Mouse (Mus musculus): ENCODE measurements around the gene Kctd10.

Gene Kctd10

DNA sequence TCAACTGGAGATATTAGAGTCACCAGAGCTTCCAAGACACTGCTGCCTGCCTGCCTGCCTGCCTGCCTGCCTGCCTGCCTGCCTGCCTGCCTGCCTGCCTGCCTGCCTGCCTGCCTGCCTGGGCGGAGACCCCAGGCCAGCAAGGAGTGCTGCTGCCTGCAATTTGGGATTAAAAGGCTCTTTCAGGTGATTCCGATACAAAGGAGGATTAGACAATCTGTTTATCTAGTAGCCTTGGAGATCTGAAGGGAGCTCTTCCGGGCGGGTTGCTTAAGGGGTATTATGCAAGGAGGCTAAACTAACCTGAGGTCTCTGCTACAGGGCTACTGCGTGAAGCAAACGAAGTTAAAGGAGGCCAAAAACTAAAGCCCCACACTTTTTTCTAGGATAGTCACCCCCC lies 1.4 kb downstream of the Kctd10 start:
- peak; percentile 49 for DNase-seq (ENCODE audit: low read depth)

DNA sequence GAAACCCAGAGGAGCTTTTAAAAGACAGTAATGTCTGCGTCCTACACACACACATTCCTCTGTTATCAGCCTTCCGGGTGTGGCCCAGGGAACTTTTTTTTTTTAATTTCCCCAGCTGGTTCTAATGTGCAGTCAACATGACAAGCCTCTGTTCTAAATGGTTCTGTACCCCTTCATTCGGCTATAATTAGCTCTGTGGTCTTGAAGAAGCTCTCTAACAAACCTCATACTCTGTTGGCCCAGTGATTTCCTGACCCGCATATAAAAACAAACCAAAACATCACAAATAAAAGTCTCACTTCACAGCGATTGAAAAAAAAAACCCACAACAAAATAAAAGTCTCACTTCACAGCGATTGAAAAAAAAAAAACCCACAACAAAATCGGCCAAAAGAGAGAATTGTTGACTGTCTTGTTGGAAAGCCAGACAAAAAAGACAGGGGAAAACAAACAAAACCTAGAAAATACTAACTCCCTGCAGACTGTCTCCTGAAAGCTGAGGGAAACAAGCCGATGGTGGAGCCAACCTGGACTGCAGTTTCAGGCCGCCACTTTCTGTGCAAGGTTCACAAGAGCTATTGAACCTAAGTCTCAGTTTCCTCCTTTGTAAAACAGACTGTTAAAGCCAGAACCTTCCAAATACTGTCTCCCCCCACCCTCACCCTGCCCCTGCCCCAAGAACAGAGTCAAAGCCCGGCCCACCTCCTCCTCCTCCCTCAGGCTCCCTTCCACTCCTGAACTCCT lies 2.0 kb downstream of the Kctd10 start:
- peak; percentile 79 for DNase-seq (ENCODE audit: low read depth)

DNA sequence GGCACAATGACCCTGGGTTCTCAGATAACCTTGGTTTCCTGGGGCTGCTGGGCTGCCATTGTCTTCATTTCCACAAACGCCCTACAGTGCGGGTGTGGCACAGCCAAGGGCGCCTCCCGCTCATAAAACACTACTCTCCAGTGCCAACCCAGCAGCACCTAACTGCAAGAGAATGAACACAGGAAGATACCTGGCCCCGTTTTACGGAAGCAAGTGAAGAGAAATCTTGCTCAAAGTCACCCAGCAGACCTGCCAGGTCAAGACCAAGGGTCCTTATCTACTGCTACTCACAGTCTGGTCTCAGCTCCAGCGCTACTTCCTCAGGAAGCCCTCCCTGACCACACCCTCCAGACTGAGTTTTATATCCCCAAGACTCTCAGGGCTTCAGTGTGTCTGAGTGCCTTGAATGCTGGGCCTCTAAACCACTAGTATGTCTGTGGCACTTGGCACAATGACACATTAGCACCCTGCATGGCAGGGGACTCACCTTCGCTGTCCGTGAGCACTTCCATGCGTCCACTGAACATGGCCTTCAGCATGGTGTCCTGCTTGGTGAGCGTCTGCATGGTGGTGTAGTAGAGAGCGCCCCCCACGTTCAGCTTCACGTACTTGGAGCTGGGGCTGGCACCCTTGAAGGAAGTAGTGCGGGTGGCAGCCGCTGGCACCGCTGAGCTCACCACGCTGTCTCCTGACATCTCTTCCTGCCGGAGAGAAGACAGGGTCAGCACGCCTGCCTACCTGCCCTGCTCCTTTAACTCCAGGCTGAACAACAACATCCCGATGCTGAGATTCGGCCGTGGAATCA lies 5.7 kb downstream of the Kctd10 start:
- DNase-seq (ENCODE audit: low read depth): peak; percentile 48

- DNase-seq (ENCODE audit: low read depth): no peak
These were observed 6.7 kb downstream of the Kctd10 start for GRCm38 (mm10) chr5:114373581-114373980.

DNA sequence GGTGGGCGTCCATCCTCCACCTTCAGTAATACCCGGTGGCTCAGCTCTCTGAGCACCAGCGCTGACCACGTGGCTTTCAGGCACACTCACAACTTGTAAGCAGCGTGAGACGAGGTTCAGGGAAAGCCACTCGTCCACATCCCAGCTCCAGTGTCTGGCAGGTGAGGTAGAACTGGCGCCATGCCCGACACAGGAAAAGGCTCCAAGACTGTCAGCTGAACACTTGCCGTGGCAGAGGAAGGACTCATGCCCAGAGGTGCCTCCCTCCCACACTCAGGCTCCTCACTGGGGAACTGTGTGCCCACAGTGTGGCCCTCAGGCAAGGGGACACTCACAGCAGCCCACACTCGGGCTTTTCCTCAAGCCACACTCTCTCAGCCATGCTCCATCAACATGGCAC lies 7.1 kb downstream of the Kctd10 start:
- no peak for DNase-seq (ENCODE audit: low read depth)

GRCm38 (mm10) chr5:114372565-114372964 lies 7.7 kb downstream of the Kctd10 start:
- no peak for DNase-seq (ENCODE audit: low read depth)

- DNase-seq (ENCODE audit: low read depth): no peak
These were observed 8.4 kb downstream of the Kctd10 start for GRCm38 (mm10) chr5:114371731-114372473.

DNA sequence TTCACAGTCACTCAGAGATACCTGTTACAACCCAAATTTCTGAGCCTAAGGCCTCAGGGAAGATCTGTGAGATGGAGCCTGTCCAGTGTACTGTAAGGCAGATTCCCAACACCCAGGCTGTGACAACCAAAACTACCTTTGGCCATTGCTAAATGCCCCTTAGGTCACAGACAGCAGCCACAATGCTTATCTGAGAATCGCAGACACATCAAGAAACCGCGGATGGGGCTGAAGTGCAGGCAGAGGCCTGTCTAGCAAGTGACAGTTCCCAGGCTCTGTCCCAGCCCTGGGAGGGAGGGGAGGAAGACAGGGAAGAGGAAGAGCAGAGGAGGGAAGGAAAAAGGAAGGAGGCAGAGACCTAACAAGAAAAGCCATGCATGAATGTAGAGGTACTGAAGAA lies 9.0 kb downstream of the Kctd10 start:
- DNase-seq (ENCODE audit: low read depth): no peak

DNA sequence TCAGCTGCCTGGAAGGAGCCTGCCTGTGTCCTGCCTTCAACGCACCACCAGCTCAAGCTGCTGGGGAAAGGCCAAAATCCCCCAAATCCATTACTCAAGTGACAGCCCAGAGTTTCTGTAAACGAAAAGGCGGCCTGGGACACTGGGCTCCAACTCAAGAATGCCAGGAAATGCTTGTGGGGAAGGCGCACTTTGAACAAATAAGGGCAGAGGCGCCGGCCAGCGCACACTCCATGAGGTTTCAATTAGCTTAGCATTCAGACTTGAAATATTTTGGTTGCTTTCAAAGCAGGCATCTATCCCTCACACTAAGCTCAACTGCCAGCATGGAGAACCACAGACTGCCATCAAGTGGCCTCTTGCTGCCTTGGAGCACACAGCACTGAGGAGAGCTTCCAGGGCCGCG lies 9.9 kb downstream of the Kctd10 start:
- DNase-seq (ENCODE audit: low read depth): no peak

DNA sequence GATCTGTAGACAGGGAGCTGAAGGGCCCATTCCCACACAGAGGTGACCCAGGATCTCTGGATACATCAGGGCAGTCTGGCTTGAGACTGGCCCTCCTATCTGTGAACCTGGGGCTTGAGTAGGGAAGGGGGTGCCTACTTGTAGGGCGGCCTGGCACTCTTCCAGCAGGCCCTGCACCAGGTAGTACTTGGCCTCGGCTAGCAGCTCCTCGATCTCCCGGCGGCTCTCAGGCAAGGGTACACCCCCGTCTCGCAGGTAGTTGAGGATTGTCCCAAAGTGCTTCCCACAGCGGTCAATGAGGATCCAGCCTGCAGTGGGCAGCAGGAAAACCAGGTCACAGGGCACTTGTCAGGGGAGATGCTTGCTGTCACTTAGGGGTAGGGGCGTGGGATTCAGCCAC lies 10.4 kb downstream of the Kctd10 start:
- DNase-seq (ENCODE audit: low read depth): no peak

GRCm38 (mm10) chr5:114368803-114369496 lies 11.4 kb downstream of the Kctd10 start:
- DNase-seq (ENCODE audit: low read depth): no peak

DNA sequence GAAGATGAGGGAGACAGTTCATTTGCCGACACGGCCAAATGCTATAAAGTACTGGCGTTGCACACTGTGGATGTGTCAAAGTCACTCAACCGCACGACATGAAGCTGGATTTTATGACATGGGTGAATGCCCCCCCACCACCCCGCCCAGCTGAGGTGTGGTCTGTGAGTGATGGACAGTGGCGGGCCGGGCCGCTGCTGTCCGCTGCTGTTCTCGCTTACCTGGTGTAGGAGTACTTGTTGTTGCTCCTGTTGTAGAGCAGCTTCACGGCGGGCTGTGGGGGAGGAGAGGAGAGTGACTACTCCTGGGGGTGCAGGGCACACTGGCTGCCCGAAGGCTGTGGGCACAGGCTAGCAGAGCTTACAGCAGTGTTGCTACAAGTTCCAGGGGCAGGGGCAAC lies 12.2 kb downstream of the Kctd10 start:
- DNase-seq (ENCODE audit: low read depth): no peak

DNA sequence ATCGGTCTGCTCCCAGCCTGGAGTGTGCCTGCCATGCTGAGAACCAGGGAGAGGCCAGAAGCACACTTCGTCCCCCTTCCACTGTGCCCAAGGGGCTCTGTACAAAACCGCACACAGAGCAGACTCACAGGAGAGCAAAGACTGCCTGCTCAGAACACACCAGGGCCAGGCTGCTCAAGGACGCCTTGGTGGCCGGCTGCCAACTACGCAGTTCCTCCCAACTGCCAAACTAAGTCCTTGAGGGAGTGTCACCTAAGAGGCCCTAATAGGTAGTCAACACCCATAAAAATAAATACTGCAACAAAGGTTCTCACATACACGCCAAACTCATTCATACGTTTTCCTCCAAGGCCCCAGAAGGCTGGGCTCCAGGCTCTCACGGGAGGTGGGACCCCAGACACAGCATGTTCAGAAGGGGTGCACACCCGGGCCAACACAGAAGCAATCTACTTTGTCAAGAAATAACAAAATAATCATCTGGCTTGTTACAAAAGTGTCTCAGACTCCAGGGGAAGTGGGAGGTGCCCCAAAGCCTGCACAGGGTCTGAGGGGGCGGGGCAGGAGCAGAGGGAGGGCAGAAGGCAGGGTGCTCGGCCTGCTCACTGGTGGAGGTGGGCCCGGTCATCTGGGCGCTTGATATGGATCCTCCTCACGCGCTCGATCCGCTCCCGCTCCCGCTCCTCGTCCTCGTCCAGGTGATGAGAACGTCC lies 15.1 kb downstream of the Kctd10 start:
- no peak for DNase-seq (ENCODE audit: low read depth)

- no peak for DNase-seq (ENCODE audit: low read depth)
These were observed 19.3 kb downstream of the Kctd10 start for GRCm38 (mm10) chr5:114360968-114361367.

DNA sequence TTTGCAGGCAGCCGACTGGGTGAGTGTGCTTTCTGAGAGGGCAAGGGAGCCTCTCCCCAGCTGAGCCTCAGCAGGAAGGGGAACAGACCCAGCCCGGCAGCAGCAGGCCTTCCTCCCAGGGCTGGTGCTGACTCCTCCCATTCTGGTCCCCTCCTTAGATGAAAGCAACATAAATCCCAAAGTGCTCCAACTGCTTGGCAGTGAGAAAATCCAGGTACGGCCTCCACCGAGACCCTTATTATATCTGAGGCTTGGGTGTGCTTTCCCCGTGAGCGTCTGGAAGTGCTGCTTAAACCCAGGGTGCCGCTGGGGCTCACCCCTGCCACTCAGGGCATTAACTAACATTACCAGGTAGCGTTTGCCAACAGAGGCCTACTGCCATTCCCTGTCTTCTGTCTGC lies 20.7 kb downstream of the Kctd10 start:
- no peak for DNase-seq (ENCODE audit: low read depth)

DNA sequence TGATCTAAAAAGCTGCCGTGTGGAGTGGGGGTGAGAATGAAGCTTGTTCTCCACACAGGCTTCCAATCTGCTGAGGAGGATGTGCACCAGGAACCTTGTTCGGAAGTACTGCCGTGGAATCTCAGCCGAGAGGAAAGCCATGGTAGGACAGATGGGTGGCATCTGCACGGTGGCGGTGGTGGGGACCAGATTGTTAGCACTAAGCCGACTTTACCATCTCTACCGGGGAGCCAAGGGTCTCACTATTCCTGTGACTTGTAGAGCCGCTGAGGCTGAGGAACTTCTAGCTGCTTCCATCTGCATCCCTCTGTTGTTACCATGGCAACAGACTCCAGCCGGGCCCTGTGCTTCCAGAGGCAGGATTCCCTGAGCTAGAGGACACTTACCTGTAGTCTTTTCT lies 21.5 kb downstream of the Kctd10 start:
- DNase-seq (ENCODE audit: low read depth): no peak

- no peak for DNase-seq (ENCODE audit: low read depth)
These were observed 23.2 kb downstream of the Kctd10 start for GRCm38 (mm10) chr5:114356936-114357751.

DNA sequence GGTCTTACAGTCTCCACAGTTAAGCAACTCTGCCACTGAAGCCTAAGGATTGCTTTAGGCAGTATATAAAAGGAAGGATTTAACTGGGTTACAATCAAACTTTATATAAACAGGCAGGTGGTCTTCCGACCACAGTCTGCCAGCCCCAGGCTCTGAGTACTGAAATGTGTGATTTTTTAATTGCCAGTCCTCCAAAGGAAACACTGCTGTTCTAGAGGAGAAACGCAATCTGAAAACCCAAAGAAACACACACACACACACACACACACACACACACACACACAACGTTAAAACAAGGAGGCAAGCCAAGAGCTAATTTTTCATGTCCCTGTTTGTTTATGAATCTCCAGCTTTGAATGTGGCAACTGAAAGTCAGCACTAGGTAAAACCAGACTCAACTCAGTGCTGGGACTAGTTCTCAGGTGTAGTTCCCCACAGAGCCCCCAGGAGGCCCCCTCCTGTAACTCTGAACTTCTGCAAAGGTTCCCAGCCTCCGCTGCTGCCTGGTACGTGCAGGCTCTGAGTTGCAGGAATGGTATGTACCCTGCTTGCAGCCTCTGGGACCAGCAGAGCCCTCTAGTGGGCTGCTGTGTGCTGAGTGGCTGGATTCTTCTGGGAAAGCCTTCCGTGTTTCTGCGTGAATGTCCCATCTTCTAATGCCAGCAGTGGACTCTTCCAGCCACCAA lies 23.9 kb downstream of the Kctd10 start:
- peak; percentile 79 for DNase-seq (ENCODE audit: low read depth)

- peak; percentile 32 for DNase-seq (ENCODE audit: low read depth)
These were observed 28.8 kb downstream of the Kctd10 start for GRCm38 (mm10) chr5:114351490-114351889.

DNA sequence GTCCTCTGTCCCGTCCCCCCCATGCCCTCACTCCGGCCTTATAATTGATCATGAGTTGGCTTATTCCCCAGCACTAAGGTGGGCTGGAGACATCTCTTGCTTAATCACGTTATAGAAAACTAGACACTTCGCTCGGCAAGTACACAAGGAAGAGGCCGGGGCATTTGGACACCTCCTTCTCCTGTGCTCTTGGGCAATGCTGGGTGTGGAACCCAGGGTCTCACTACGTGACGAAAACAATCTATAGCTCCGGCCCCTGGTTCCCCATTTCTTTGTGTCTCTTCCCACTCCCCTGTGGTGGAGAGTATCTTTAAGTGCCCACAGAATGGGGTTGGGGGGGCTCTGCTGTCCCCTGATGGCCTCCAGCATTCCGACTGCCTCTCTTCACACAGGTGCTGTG lies 33.3 kb downstream of the Kctd10 start:
- no peak for DNase-seq (ENCODE audit: low read depth)

Measured in naive thymus-derived CD4-positive, alpha-beta T cell, adult 2 months (primary cell).